Mouse (Mus musculus): ENCODE measurements at regions not wholly inside any gene's neighbourhood (a gene's known extent, or its start where the extent isn't known, plus 50 kb on each side); places are given as distances from the start of the nearest gene placed in this dataset.
A peak's percentile ranks its signal among the peaks of the same experiment; 100 is the strongest.

GRCm38 (mm10) chr2:71651662-71652061 lies 93.8 kb upstream of the Itga6 start:
- no peaks in the 10 kb centered on the region; the same call in 1 of the 2 replicates for H3K9me3 ChIP-seq (replicated peaks; ENCODE audit: control insufficient read depth, low read length)
- peaks cover 16% of the 10 kb centered on the region for H3K4me1 ChIP-seq (ENCODE audit: control insufficient read depth, insufficient read depth, low read length)
- H3K4me3 ChIP-seq (ENCODE audit: low read length) = no peak overlapping the region
- 33% methylated on average over 2 of the region's 2 CpGs for WGBS
- no peak overlapping the region for H3K27ac ChIP-seq (ENCODE audit: low read length)
- no peak overlapping the region for H3K4me2 ChIP-seq (ENCODE audit: low read depth, low read length)
- no peak overlapping the region for H3K9ac ChIP-seq (ENCODE audit: low read length)
- no peaks in the 10 kb centered on the region for H3K27me3 ChIP-seq (ENCODE audit: control insufficient read depth, insufficient read depth, low read length)
- H3K36me3 ChIP-seq (ENCODE audit: control insufficient read depth, insufficient read depth) = no peaks in the 10 kb centered on the region
- ATAC-seq (replicated peaks; ENCODE audit: extremely low read depth, insufficient read depth, low FRiP score) = no peak

GRCm38 (mm10) chr2:71652261-71652801 lies 93.1 kb upstream of the Itga6 start:
- peaks cover 17% of the 10 kb centered on the region for H3K4me1 ChIP-seq (ENCODE audit: control insufficient read depth, insufficient read depth, low read length)
- no peak overlapping the region for H3K27ac ChIP-seq (ENCODE audit: low read length)
- WGBS = 17% methylated on average over 9 of the region's 9 CpGs
- no peaks in the 10 kb centered on the region for H3K36me3 ChIP-seq (ENCODE audit: control insufficient read depth, insufficient read depth)
- H3K4me3 ChIP-seq (ENCODE audit: low read length) = 0 out of 2 replicates have a peak overlapping the region, but pooled peaks have one; percentile 22
- H3K4me2 ChIP-seq (ENCODE audit: low read depth, low read length) = peak overlapping the region; percentile 41; the same call in 1 of the 2 replicates
- H3K27me3 ChIP-seq (ENCODE audit: control insufficient read depth, insufficient read depth, low read length) = no peaks in the 10 kb centered on the region
- no peak overlapping the region for H3K9ac ChIP-seq (ENCODE audit: low read length)
- ATAC-seq (replicated peaks; ENCODE audit: extremely low read depth, insufficient read depth, low FRiP score) = no peak
- H3K9me3 ChIP-seq (replicated peaks; ENCODE audit: control insufficient read depth, low read length) = no peaks in the 10 kb centered on the region; the same call in 1 of the 2 replicates

GRCm38 (mm10) chr2:71654817-71655503 lies 90.5 kb upstream of the Itga6 start:
- ATAC-seq (replicated peaks; ENCODE audit: extremely low read depth, insufficient read depth, low FRiP score) = no peak
- Histone ChIP-seq H3K9me3 (replicated peaks; ENCODE audit: control insufficient read depth, low read length) (no peaks in the 10 kb centered on the region; the same call in 1 of the 2 replicates), H3K4me2 (ENCODE audit: low read depth, low read length) (no peak overlapping the region), H3K27me3 (ENCODE audit: control insufficient read depth, insufficient read depth, low read length) (no peaks in the 10 kb centered on the region), H3K36me3 (ENCODE audit: control insufficient read depth, insufficient read depth) (no peaks in the 10 kb centered on the region), H3K4me1 (ENCODE audit: control insufficient read depth, insufficient read depth, low read length) (peaks cover 17% of the 10 kb centered on the region), H3K27ac (ENCODE audit: low read length) (no peak overlapping the region), H3K4me3 (ENCODE audit: low read length) (no peak overlapping the region), H3K9ac (ENCODE audit: low read length) (no peak overlapping the region)
- WGBS = 51% methylated on average over 8 of the region's 8 CpGs

GRCm38 (mm10) chr2:71655504-71656390 lies 89.7 kb upstream of the Itga6 start:
- H3K27me3 ChIP-seq (ENCODE audit: control insufficient read depth, insufficient read depth, low read length) = no peaks in the 10 kb centered on the region
- peaks cover 17% of the 10 kb centered on the region for H3K4me1 ChIP-seq (ENCODE audit: control insufficient read depth, insufficient read depth, low read length)
- WGBS = 6% methylated on average over 19 of the region's 19 CpGs
- peak overlapping the region; percentile 70 for H3K9ac ChIP-seq (ENCODE audit: low read length)
- H3K36me3 ChIP-seq (ENCODE audit: control insufficient read depth, insufficient read depth) = no peaks in the 10 kb centered on the region
- H3K4me3 ChIP-seq (ENCODE audit: low read length) = peak overlapping the region; percentile 51
- H3K9me3 ChIP-seq (replicated peaks; ENCODE audit: control insufficient read depth, low read length) = no peaks in the 10 kb centered on the region; the same call in 1 of the 2 replicates
- ATAC-seq (replicated peaks; ENCODE audit: extremely low read depth, insufficient read depth, low FRiP score) = peak; percentile 54
- H3K27ac ChIP-seq (ENCODE audit: low read length) = peak overlapping the region; percentile 20
- H3K4me2 ChIP-seq (ENCODE audit: low read depth, low read length) = peak overlapping the region; percentile 80

GRCm38 (mm10) chr2:71656611-71657244 lies 88.7 kb upstream of the Itga6 start:
- no peak overlapping the region for H3K4me3 ChIP-seq (ENCODE audit: low read length)
- 57% methylated on average over 8 of the region's 8 CpGs for WGBS
- peak overlapping the region; percentile 27; the same call in 1 of the 2 replicates for H3K27ac ChIP-seq (ENCODE audit: low read length)
- H3K9ac ChIP-seq (ENCODE audit: low read length) = no peak overlapping the region
- H3K4me1 ChIP-seq (ENCODE audit: control insufficient read depth, insufficient read depth, low read length) = peaks cover 17% of the 10 kb centered on the region
- H3K4me2 ChIP-seq (ENCODE audit: low read depth, low read length) = peak overlapping the region; percentile 80
- no peaks in the 10 kb centered on the region for H3K36me3 ChIP-seq (ENCODE audit: control insufficient read depth, insufficient read depth)
- ATAC-seq (replicated peaks; ENCODE audit: extremely low read depth, insufficient read depth, low FRiP score) = no peak
- H3K9me3 ChIP-seq (replicated peaks; ENCODE audit: control insufficient read depth, low read length) = no peaks in the 10 kb centered on the region; the same call in 1 of the 2 replicates
- H3K27me3 ChIP-seq (ENCODE audit: control insufficient read depth, insufficient read depth, low read length) = no peaks in the 10 kb centered on the region

GRCm38 (mm10) chr2:71661438-71661837 lies 84.0 kb upstream of the Itga6 start:
- no peak for ATAC-seq (replicated peaks; ENCODE audit: extremely low read depth, insufficient read depth, low FRiP score)
- Histone ChIP-seq H3K4me1 (ENCODE audit: control insufficient read depth, insufficient read depth, low read length) (peaks cover 3% of the 10 kb centered on the region), H3K9ac (ENCODE audit: low read length) (no peak overlapping the region), H3K4me3 (ENCODE audit: low read length) (no peak overlapping the region), H3K27ac (ENCODE audit: low read length) (no peak overlapping the region), H3K9me3 (replicated peaks; ENCODE audit: control insufficient read depth, low read length) (no peaks in the 10 kb centered on the region), H3K27me3 (ENCODE audit: control insufficient read depth, insufficient read depth, low read length) (no peaks in the 10 kb centered on the region), H3K36me3 (ENCODE audit: control insufficient read depth, insufficient read depth) (no peaks in the 10 kb centered on the region), H3K4me2 (ENCODE audit: low read depth, low read length) (no peak overlapping the region)

GRCm38 (mm10) chr2:71661986-71662385 lies 83.4 kb upstream of the Itga6 start:
- Histone ChIP-seq H3K36me3 (ENCODE audit: control insufficient read depth, insufficient read depth) (no peaks in the 10 kb centered on the region), H3K4me1 (ENCODE audit: control insufficient read depth, insufficient read depth, low read length) (peaks cover 5% of the 10 kb centered on the region; the same call in 1 of the 2 replicates), H3K27me3 (ENCODE audit: control insufficient read depth, insufficient read depth, low read length) (no peaks in the 10 kb centered on the region), H3K27ac (ENCODE audit: low read length) (no peak overlapping the region), H3K9me3 (replicated peaks; ENCODE audit: control insufficient read depth, low read length) (no peaks in the 10 kb centered on the region), H3K4me2 (ENCODE audit: low read depth, low read length) (no peak overlapping the region), H3K9ac (ENCODE audit: low read length) (no peak overlapping the region), H3K4me3 (ENCODE audit: low read length) (no peak overlapping the region)
- no peak for ATAC-seq (replicated peaks; ENCODE audit: extremely low read depth, insufficient read depth, low FRiP score)
- 79% methylated on average over 5 of the region's 5 CpGs for WGBS

GRCm38 (mm10) chr2:71663453-71663852 lies 82.0 kb upstream of the Itga6 start:
- ATAC-seq (replicated peaks; ENCODE audit: extremely low read depth, insufficient read depth, low FRiP score) = no peak
- Histone ChIP-seq H3K4me1 (ENCODE audit: control insufficient read depth, insufficient read depth, low read length) (peaks cover 12% of the 10 kb centered on the region), H3K36me3 (ENCODE audit: control insufficient read depth, insufficient read depth) (no peaks in the 10 kb centered on the region), H3K27ac (ENCODE audit: low read length) (no peak overlapping the region), H3K4me2 (ENCODE audit: low read depth, low read length) (no peak overlapping the region), H3K9ac (ENCODE audit: low read length) (no peak overlapping the region), H3K27me3 (ENCODE audit: control insufficient read depth, insufficient read depth, low read length) (no peaks in the 10 kb centered on the region), H3K4me3 (ENCODE audit: low read length) (no peak overlapping the region), H3K9me3 (replicated peaks; ENCODE audit: control insufficient read depth, low read length) (no peaks in the 10 kb centered on the region)
- WGBS = 75% methylated on average over 8 of the region's 8 CpGs

Measured in heart, embryonic 16.5 days (tissue).